Mouse (Mus musculus) embryonic fibroblast, embryonic 13.5 days (primary cell): Measurements from ENCODE around the gene Rnf212b. TPM values are rescaled to one million over a fixed set of nuclear protein-coding genes. Genes with fewer than 3 reads are reported as not detected.

ENCODE experiments used
- H3K27ac ChIP-seq: 2 replicates; pipeline ENCODE4 v1.5.1; 2012; ENCODE audit warnings: low read length, control low read depth, inconsistent platforms; ENCODE audit not compliant: insufficient read depth
- H3K4me1 ChIP-seq: 2 replicates; pipeline ENCODE4 v1.6.1; 2011; ENCODE audit warnings: low read length; ENCODE audit not compliant: control insufficient read depth, insufficient read depth
- H3K4me3 ChIP-seq: 2 replicates; pipeline ENCODE4 v1.5.1; 2011; ENCODE audit warnings: mild to moderate bottlenecking, control low read depth, low read length; ENCODE audit not compliant: insufficient read depth
- CTCF ChIP-seq: IDR thresholded peaks from 2 replicates; pipeline ENCODE4 v1.5.1; 2011; ENCODE audit warnings: mild to moderate bottlenecking, control low read depth, low read length, moderate library complexity, borderline replicate concordance; ENCODE audit not compliant: insufficient read depth
- POLR2A ChIP-seq: IDR thresholded peaks from 2 replicates; pipeline ENCODE4 v1.6.1; 2011; ENCODE audit warnings: low read depth, mild to moderate bottlenecking, control low read depth, low read length, moderate library complexity
- polyA plus RNA-seq: library from polyadenylated mRNA; stranded (reverse); fragments of >200 nt; gene quantifications from 2 replicates; pipeline ENCODE4 v1.2.4, GENCODE M21; 2011; ENCODE audit warnings: low read depth; ENCODE audit not compliant: missing spikeins, insufficient read length

Gene Rnf212b
- polyA plus RNA-seq, 1 experiment, result not detected

DNA sequence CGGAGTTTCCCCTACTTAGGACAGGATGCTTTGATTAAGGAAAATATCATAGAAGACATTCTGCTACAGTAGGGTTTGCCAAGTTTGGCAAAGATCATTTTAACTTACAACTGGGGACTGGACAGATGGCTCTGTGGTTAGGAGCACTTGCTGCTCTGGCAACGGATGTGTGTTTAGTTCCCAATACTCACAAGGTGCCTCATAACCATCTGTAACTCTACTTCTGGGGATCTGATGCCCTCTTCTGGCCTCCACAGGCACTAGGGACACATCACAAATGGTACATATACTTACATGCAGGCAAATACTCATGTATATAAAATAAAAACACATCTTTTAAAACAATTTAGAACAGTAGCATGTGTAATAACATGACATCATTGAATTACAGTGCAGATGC, 3.9 kb downstream of the Rnf212b start:
- H3K4me1 ChIP-seq, result no peaks in the 10 kb centered on the region

DNA sequence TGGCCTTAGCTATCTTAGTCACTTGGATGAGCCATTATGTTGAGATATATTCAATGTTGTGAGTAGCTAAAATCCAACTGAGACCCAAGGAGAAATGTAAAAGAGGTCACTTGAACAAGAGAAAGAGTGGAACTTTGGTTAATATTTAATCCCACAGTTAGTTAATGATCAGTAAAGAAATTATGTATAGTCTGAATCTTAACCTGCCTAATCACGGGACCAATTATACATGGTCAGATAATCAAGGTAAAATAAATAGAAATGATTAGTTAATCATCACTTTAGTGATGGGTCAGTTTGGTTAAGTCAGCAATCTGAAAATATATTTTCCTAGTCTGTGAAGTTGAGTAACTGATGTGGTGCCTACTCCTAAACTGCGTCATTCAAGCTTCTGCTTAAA, 8.4 kb downstream of the Rnf212b start:
- H3K27ac ChIP-seq, result no peak overlapping the region
- no peak overlapping the region for H3K4me3 ChIP-seq
- no peak for TF ChIP-seq CTCF
- TF ChIP-seq POLR2A, result no peak
- H3K4me1 ChIP-seq, result no peaks in the 10 kb centered on the region

More for the DNA sequence above, 3.9 kb downstream of the Rnf212b start:
- no peak for TF ChIP-seq POLR2A
- peak; percentile 26; the same call in 1 of the 2 replicates for TF ChIP-seq CTCF
- Histone ChIP-seq H3K4me3 (no peak overlapping the region), H3K27ac (no peak overlapping the region)

DNA sequence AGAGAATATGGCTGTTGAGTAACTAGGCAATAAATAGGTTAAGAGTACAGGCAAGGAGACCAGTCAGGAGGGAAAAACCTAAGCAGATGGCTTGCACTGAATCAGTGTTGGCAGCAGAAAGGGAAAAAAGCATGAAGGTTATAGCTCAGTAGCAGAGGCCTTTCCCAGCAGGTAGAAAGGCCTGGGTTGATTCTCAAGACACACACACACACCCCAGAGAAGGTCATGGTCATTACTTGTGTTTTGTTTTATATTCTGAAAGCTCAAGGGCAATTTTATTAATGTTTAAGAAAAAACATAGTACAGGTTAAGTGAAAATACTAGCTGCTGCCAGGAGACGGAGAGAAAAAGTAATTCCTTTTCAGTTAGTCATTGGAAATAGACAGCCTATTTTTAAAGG, 9.8 kb downstream of the Rnf212b start:
- H3K27ac ChIP-seq, result no peak overlapping the region
- no peak for TF ChIP-seq POLR2A
- H3K4me1 ChIP-seq, result no peaks in the 10 kb centered on the region
- no peak overlapping the region for H3K4me3 ChIP-seq

DNA sequence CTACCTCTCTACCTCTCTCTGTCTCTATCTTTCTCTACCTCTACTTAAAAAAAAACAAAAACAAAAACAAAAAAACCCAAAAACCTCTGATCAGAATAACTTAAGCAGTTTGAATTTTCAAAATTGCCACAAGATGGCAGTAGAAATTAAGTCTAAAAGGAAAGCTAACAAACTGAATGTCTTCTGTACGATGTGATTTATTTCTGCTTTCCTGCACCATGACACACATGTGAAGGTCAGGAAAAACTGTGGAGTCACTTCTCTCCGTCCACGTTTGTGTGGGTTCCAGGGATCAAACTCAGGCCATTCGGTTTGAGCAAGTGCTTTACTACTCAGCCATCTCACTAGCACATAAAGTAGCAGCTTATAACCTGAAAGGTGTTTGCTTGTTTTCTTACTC, 29.5 kb downstream of the Rnf212b start:
- peaks cover 2% of the 10 kb centered on the region; the same call in 1 of the 2 replicates for H3K4me1 ChIP-seq
- TF ChIP-seq POLR2A (no peak), CTCF (no peak)
- no peak overlapping the region for H3K4me3 ChIP-seq
- no peak overlapping the region for H3K27ac ChIP-seq

DNA sequence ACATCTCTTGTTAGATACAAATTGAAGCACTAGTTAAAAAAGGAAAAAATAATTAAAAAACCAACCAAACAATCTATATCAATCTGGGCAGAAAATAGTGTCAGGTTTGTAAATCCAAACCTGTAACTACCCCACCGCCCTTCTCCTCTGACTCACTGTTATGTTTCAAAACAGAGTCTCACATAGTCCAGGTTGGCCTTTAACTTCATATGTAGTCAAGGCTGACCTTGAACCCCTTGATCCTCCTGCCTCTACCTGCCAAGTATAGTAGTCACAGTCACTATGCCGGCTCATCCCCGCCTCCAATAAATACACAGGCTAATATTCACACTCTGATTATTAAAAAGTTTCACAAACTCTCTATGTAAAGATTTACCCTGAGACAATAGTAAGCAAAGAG, 41.8 kb downstream of the Rnf212b start:
- H3K27ac ChIP-seq, result no peak overlapping the region
- H3K4me1 ChIP-seq, result no peaks in the 10 kb centered on the region
- no peak overlapping the region for H3K4me3 ChIP-seq
- no peak for TF ChIP-seq CTCF
- no peak for TF ChIP-seq POLR2A

DNA sequence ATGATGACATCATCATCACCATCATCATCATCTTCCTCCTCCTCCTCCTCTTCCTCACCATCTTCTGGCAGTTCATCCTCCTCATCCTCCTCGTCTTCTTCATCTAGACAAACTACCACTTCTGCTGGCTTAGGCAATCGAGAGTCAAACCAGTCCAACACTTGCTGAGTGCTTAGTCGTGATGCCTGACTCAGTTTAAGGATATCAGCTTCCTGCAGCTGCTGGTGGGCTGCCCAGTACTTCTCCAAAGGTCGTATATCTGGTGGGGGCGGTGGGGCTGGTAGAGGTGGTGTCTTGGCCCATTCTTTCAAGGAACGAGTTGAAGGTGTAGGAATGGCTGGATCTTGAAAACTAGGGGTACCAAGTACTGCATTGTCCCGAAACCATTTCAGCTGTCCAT, 42.8 kb downstream of the Rnf212b start:
- Histone ChIP-seq H3K4me3 (no peak overlapping the region), H3K4me1 (no peaks in the 10 kb centered on the region), H3K27ac (no peak overlapping the region)
- no peak for TF ChIP-seq POLR2A
- TF ChIP-seq CTCF, result no peak

DNA sequence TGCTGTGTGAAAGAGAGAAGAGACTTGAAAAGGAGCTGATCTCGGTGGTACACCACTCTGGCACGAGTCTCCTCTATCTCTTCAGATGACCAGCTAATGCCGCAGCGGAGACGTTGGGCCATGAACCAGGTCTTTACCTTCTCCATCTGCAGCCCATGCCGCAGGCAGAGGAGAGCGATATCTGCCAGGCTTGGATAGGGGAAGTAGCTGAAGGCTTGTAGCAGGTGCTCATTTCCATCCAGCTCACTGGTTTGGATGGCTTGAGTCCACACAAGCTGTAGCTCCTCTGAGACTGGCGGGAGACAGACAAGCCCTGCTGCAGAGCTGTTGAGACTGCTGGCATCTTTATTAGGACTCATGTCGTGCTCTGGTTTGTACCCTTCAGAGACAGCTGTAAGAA, 44.0 kb downstream of the Rnf212b start:
- Histone ChIP-seq H3K4me1 (no peaks in the 10 kb centered on the region), H3K4me3 (no peak overlapping the region), H3K27ac (no peak overlapping the region)
- no peak for TF ChIP-seq CTCF
- no peak for TF ChIP-seq POLR2A

DNA sequence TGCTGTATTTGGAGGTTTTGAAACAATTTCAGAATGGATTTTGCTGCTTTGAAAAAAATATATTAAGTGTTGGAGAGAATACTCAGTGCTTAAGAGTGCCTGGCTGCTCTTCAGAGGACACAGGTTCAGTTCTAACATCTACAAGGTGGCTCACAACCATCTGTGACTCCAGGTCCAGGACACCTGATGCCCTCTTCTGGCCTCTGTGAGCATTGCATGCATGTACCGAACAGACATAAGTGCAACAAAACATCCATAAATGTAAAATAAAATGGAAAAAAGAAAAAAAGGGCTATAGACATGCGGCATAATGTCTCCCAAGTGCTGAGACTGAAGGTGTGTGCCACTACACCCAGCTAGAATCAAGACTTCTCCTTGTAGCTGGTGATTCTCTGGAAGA, 46.6 kb downstream of the Rnf212b start:
- TF ChIP-seq POLR2A (no peak), CTCF (peak; percentile 61; the same call in 1 of the 2 replicates)
- no peak overlapping the region for H3K4me3 ChIP-seq
- no peaks in the 10 kb centered on the region for H3K4me1 ChIP-seq
- no peak overlapping the region for H3K27ac ChIP-seq

DNA sequence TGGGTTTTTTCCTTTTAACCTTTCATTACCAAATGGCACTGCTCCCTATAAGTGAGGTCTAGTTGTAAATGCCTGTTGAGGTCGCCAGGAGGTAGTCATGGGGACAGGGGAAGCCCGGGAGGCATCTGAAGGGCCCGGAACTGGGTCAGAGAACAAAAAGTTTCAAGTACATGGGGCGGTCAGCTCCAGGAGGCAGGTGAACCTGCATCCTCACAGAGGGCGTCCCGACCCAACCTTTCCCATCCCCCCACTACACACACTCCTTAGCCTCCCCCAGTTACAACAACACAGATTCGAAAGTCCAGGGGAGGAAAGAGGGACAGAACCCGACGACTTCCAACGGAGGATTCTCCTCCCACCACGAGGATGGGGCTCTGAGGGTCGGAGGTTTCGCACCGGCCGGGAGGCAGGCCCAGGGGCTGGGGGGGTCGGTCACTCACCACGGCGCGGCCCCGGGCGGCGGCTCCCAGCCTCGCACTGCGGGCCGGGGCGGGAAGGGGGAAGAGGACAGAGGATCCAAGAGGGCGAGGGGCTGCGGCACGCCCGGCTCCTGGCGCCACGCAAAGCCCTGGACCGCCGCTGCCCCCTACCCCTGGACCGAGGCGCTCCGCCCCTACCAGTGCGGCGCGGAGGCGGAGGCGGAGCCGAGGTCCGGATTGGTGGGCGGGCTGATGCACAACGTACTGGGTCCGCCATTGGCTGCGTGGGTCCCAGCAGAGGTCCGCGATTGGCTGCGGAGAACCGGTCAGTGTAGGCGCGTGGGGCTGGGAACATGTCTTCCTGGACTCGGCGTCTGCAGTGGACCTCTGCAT, 49.8 kb downstream of the Rnf212b start:
- Histone ChIP-seq H3K27ac (no peak overlapping the region), H3K4me1 (no peaks in the 10 kb centered on the region), H3K4me3 (peak overlapping the region; percentile 74)
- no peak for TF ChIP-seq CTCF
- TF ChIP-seq POLR2A, result peak; percentile 78

DNA sequence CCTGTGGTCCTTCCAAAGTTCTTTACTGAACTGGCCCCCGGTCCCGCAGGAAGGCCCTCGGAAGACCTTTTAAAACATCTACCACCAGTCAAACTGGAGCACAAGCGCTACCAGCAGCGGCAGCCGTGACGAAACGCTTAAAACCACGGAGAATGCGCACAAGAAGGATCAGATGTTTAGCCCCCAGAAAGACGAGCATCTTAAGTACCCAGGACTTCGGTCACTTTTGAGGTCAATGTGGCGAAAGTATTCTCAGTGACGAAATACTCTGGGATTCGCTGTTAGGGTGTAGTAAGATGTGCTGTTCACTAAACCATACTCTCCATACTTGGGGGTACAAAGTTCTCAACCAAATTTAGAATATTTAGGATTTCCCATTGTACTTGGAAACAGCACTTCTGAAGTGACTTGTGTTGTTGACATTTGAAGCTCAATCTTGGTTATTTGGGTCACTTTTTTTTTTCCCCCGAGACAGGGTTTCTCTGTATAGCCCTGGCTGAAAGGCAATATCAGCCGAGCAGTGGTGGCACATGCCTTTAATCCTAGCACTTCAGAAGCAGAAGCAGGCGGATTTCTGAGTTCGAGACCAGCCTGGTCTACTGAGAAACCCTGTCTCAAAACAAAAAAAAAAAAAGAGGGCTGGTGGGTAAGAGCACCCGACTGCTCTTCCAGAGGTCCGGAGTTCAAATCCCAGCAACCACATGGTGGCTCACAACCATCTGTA, 50.5 kb downstream of the Rnf212b start:
- Histone ChIP-seq H3K27ac (peak overlapping the region; percentile 25), H3K4me1 (no peaks in the 10 kb centered on the region), H3K4me3 (peak overlapping the region; percentile 67)
- TF ChIP-seq POLR2A (no peak), CTCF (no peak)

DNA sequence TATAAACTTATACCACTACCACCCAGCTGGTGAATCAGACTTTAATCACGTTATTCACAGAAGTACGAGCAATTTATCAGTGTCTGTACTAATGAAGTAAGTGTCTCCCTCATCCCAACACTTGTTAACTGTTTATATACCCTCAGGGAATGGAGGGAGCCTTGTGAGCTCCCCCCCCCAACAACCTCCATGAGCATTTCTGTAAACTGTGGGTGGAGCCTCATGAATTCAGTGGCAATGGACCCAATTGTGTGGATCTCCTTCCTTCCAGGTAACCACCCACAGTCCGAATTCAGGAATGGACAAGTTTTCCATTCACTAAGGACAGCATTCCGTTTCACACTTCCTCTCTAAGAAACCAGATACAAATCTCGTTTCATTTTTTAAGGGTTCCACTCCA, 51.7 kb downstream of the Rnf212b start:
- Histone ChIP-seq H3K4me1 (no peaks in the 10 kb centered on the region), H3K27ac (no peak overlapping the region), H3K4me3 (no peak overlapping the region)
- TF ChIP-seq CTCF (no peak), POLR2A (no peak)
